In genomic region chr9:29409216-29409907, GRCm38 (mm10) we compare ENCODE assay signal across 8 mouse cellular contexts.
DNase-seq lines count a peak whose midpoint lies in the region; ATAC-seq and TF ChIP-seq lines count a peak whose summit lies in the region.

No protein-coding gene starts in this region.

- WGBS in kidney, adult 2 months: 70% methylated on average over 8 of the region's 8 CpGs
- WGBS in kidney, embryonic 15.5 days: 58% methylated on average over 8 of the region's 8 CpGs
- 55% methylated on average over 8 of the region's 8 CpGs for WGBS in limb, embryonic 10.5 days

- 0 out of 2 replicates have a peak, but pooled peaks cover 2% of the 10 kb centered on the region for H3K4me1 ChIP-seq in kidney, adult 2 months (ENCODE audit: control insufficient read depth, insufficient read depth, low read length)
- peaks cover 18% of the 10 kb centered on the region for H3K4me1 ChIP-seq in kidney, embryonic 15.5 days
- H3K4me1 ChIP-seq in G1E (ENCODE audit: insufficient read depth, low read depth, low read length): no peaks in the 10 kb centered on the region
- peaks cover 24% of the 10 kb centered on the region for H3K4me1 ChIP-seq in limb, embryonic 10.5 days

- no peak overlapping the region for H3K4me3 ChIP-seq in kidney, adult 2 months (ENCODE audit: insufficient read depth, low read depth, low read length)
- H3K4me3 ChIP-seq in kidney, embryonic 15.5 days (replicated peaks): no peak overlapping the region
- H3K4me3 ChIP-seq in G1E (ENCODE audit: low read depth, low read length): no peak overlapping the region
- H3K4me3 ChIP-seq in limb, embryonic 10.5 days: no peak overlapping the region

- no peak overlapping the region for H3K9ac ChIP-seq in kidney, embryonic 15.5 days

- H3K4me2 ChIP-seq in kidney, embryonic 15.5 days: no peak overlapping the region

- no peak for ATAC-seq in kidney, embryonic 15.5 days (replicated peaks; ENCODE audit: low FRiP score)
- ATAC-seq in G1E (ENCODE audit: extremely low read depth, insufficient number of reproducible peaks, low FRiP score, poor library complexity, severe bottlenecking): no peak

- no peak overlapping the region for H3K27ac ChIP-seq in kidney, adult 2 months (ENCODE audit: insufficient read depth, low read depth, low read length)
- H3K27ac ChIP-seq in kidney, embryonic 15.5 days: no peak overlapping the region
- H3K27ac ChIP-seq in limb, embryonic 10.5 days: no peak overlapping the region

- peak; percentile 64 for TF ChIP-seq CTCF in kidney, adult 2 months (conservative IDR thresholded peaks at IDR 0.05; ENCODE audit: insufficient read depth, insufficient read length, low read depth, low read length)
- TF ChIP-seq CTCF in G1E (IDR thresholded peaks at IDR 0.05; ENCODE audit: low read depth, low read length): peak; percentile 75

- H3K36me3 ChIP-seq in kidney, adult 2 months (ENCODE audit: control insufficient read depth, insufficient read depth, low read length): no peaks in the 10 kb centered on the region
- H3K36me3 ChIP-seq in kidney, embryonic 15.5 days: no peaks in the 10 kb centered on the region
- H3K36me3 ChIP-seq in G1E (replicated peaks): no peaks in the 10 kb centered on the region
- H3K36me3 ChIP-seq in limb, embryonic 10.5 days: no peaks in the 10 kb centered on the region

- DNase-seq in kidney, adult 2 months: peak; percentile 28
- no peak for DNase-seq in G1E (ENCODE audit: low spot score)
- DNase-seq in cerebellum, adult 11-12 months: peak; percentile 71
- peak; percentile 61 for DNase-seq in gastrocnemius, postnatal 10 days
- peak; percentile 74 for DNase-seq in limb, embryonic 10.5 days (ENCODE audit: low spot score)
- peak; percentile 45 for DNase-seq in retina, adult 2 months (ENCODE audit: low read depth, low spot score)
- DNase-seq in spleen, adult 18-20 months: no peak

- H3K27me3 ChIP-seq in kidney, adult 2 months (replicated peaks; ENCODE audit: control insufficient read depth, insufficient read depth, low read length): peaks cover 2% of the 10 kb centered on the region; the same call in 1 of the 2 replicates
- peaks cover 36% of the 10 kb centered on the region for H3K27me3 ChIP-seq in kidney, embryonic 15.5 days
- no peaks in the 10 kb centered on the region for H3K27me3 ChIP-seq in G1E (ENCODE audit: insufficient read depth, low read length)
- H3K27me3 ChIP-seq in limb, embryonic 10.5 days (ENCODE audit: low read depth, poor library complexity, severe bottlenecking): peaks cover 65% of the 10 kb centered on the region

- no peak for TF ChIP-seq POLR2A in kidney, adult 2 months (IDR thresholded peaks at IDR 0.05; ENCODE audit: low read depth, low read length)

- no peaks in the 10 kb centered on the region for H3K9me3 ChIP-seq in kidney, embryonic 15.5 days (replicated peaks)
- H3K9me3 ChIP-seq in G1E (replicated peaks): peaks cover 33% of the 10 kb centered on the region
- no peaks in the 10 kb centered on the region for H3K9me3 ChIP-seq in limb, embryonic 10.5 days (replicated peaks)

Comparison
In these comparisons a context has a peak if more than half of its experiments do, and no peak if none do; other contexts are left out.
1. DNase-seq: peak in kidney, adult 2 months (single experiment), cerebellum, adult 11-12 months (single experiment), gastrocnemius, postnatal 10 days (single experiment), limb, embryonic 10.5 days (single experiment) and retina, adult 2 months (single experiment); none in G1E (single experiment) and spleen, adult 18-20 months (0 of 2).